In genomic region chr1:167079476-167079875, GRCm38 (mm10) we compare ENCODE assay signal across 13 mouse cellular contexts.
DNase-seq lines count a peak whose midpoint lies in the region; ATAC-seq and TF ChIP-seq lines count a peak whose summit lies in the region.
"Had no signal": no experiment of that assay in that cellular context is flagged by ENCODE, and none has a peak within 500 bp of the region (broad histone marks: within the 10 kb centered on the region; RNA-seq: fewer than 3 reads in every experiment).

No protein-coding gene starts in this region.

- H3K79me2 ChIP-seq in myocyte (ENCODE audit: control insufficient read depth, insufficient read depth): no peaks in the 10 kb centered on the region

- peaks cover 6% of the 10 kb centered on the region; the same call in 1 of the 2 replicates for H3K4me1 ChIP-seq in midbrain, embryonic 11.5 days (ENCODE audit: control insufficient read depth, insufficient read depth, low read length)
- peaks cover 17% of the 10 kb centered on the region for H3K4me1 ChIP-seq in midbrain, embryonic 15.5 days

- H3K9me3 ChIP-seq in midbrain, embryonic 11.5 days (ENCODE audit: control insufficient read depth, low read length): no peaks in the 10 kb centered on the region
- H3K9me3 ChIP-seq in midbrain, embryonic 15.5 days: no peaks in the 10 kb centered on the region
- H3K9me3 ChIP-seq: forebrain, embryonic 10.5 days; midbrain, embryonic 10.5 days had no signal

- H3K27ac ChIP-seq in midbrain, embryonic 11.5 days (ENCODE audit: low read depth, low read length): no peak overlapping the region
- H3K27ac ChIP-seq in midbrain, embryonic 15.5 days: no peak overlapping the region
- H3K27ac ChIP-seq: forebrain, embryonic 10.5 days; midbrain, embryonic 10.5 days; stomach, postnatal 0 days had no signal

- no peak overlapping the region for H3K4me3 ChIP-seq in midbrain, embryonic 11.5 days (ENCODE audit: low read depth, low read length)
- no peak overlapping the region for H3K4me3 ChIP-seq in midbrain, embryonic 15.5 days
- no peak overlapping the region for H3K4me3 ChIP-seq in myocyte
- H3K4me3 ChIP-seq: forebrain, embryonic 10.5 days; midbrain, embryonic 10.5 days had no signal

- no peak for ATAC-seq in midbrain, embryonic 11.5 days (ENCODE audit: low FRiP score)
- ATAC-seq in midbrain, embryonic 15.5 days (replicated peaks): no peak
- no peak for ATAC-seq in inflammation-experienced regulatory T-cells, adult 6 months

- H3K9ac ChIP-seq in midbrain, embryonic 11.5 days (ENCODE audit: low read length): no peak overlapping the region
- no peak overlapping the region for H3K9ac ChIP-seq in midbrain, embryonic 15.5 days

- no peak for TF ChIP-seq POLR2A in myocyte (IDR thresholded peaks at IDR 0.05; ENCODE audit: insufficient read length, low read depth)

- H3K27me3 ChIP-seq in midbrain, embryonic 11.5 days (ENCODE audit: control insufficient read depth, insufficient read depth, low read length): no peaks in the 10 kb centered on the region
- no peaks in the 10 kb centered on the region for H3K27me3 ChIP-seq in midbrain, embryonic 15.5 days (replicated peaks)
- no peaks in the 10 kb centered on the region for H3K27me3 ChIP-seq in myocyte (ENCODE audit: control insufficient read depth, insufficient read depth, insufficient read length)

- 41% methylated on average over 5 of the region's 5 CpGs for WGBS in midbrain, embryonic 11.5 days
- WGBS in midbrain, embryonic 15.5 days: 42% methylated on average over 5 of the region's 5 CpGs

- no peaks in the 10 kb centered on the region for H3K36me3 ChIP-seq in midbrain, embryonic 11.5 days (ENCODE audit: control insufficient read depth, insufficient read depth, low read length)
- H3K36me3 ChIP-seq in midbrain, embryonic 15.5 days (replicated peaks): peaks cover 6% of the 10 kb centered on the region; the same call in 1 of the 2 replicates
- no peaks in the 10 kb centered on the region for H3K36me3 ChIP-seq in myocyte (ENCODE audit: control insufficient read depth, insufficient read depth)
- H3K36me3 ChIP-seq: forebrain, embryonic 10.5 days had no signal

- peak; percentile 23 for DNase-seq in adrenal gland, postnatal 25 days
- no peak for DNase-seq in adrenal gland, adult 2 months
- peak; percentile 83 for DNase-seq in midbrain, embryonic 11.5 days (ENCODE audit: low spot score, missing footprints)
- DNase-seq in embryo, embryonic 10.5 days (ENCODE audit: low spot score): peak; percentile 60
- no peak for DNase-seq in gastrocnemius, adult 18-20 months (ENCODE audit: low spot score)
- DNase-seq: kidney, adult 8-10 months; lung, adult 18-20 months had no signal

- H3ac ChIP-seq in myocyte (ENCODE audit: control insufficient read depth, insufficient read length): no peak overlapping the region

- no peak overlapping the region for H3K4me2 ChIP-seq in midbrain, embryonic 11.5 days
- H3K4me2 ChIP-seq in midbrain, embryonic 15.5 days: no peak overlapping the region
- no peak overlapping the region for H3K4me2 ChIP-seq in myocyte (ENCODE audit: low read depth)

TF ChIP-seq in myocyte, 11 proteins besides CTCF, POLR2A, EP300 and RAD21:
- TF ChIP-seq USF1 (IDR thresholded peaks at IDR 0.05; ENCODE audit: low read depth) (no peak), REST (IDR thresholded peaks at IDR 0.05; ENCODE audit: insufficient read depth, insufficient read length) (peak; percentile 85)

Comparison
In these comparisons a context has a peak if more than half of its experiments do, and no peak if none do; other contexts are left out.
1. DNase-seq: peak in adrenal gland, postnatal 25 days (single experiment), midbrain, embryonic 11.5 days (single experiment) and embryo, embryonic 10.5 days (single experiment); none in adrenal gland, adult 2 months (single experiment) and gastrocnemius, adult 18-20 months (single experiment).